Mouse (Mus musculus) CD4-positive helper T cell, adult 2 months (primary cell): Measurements from ENCODE around the gene Sel1l3.

Experiments
- DNase-seq: peaks from one replicate; pipeline ENCODE4 v3.0.0-alpha.2; 2012; ENCODE audit warnings: low read depth, missing footprints, low spot score

Gene Sel1l3

GRCm38 (mm10) chr5:53212782-53213710 lies 681 bp downstream of the Sel1l3 start:
- DNase-seq, result no peak

- DNase-seq, result no peak
These were observed 1.5 kb downstream of the Sel1l3 start for GRCm38 (mm10) chr5:53212087-53212781.

DNA sequence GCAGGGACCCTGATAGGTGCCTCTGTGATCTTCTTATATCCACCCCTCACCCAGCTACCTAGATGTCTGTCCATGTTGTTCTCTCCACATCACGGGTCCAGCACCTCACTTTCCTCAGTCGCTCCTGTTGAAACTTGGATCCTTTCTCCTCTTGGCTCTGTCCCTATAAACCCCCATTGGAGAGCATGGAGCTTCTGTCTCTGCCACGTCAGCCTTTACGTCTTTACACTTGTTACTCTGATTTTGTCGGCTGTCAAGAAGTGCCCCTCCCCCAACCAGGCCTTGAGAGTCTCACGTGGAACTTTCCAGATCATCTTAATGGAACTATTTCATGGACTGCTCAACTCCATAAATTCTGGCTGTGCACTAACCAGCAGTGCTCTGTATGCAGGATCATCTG lies 2.5 kb downstream of the Sel1l3 start:
- no peak for DNase-seq

- DNase-seq, result no peak
These were observed 3.2 kb downstream of the Sel1l3 start for GRCm38 (mm10) chr5:53210481-53210880.

DNA sequence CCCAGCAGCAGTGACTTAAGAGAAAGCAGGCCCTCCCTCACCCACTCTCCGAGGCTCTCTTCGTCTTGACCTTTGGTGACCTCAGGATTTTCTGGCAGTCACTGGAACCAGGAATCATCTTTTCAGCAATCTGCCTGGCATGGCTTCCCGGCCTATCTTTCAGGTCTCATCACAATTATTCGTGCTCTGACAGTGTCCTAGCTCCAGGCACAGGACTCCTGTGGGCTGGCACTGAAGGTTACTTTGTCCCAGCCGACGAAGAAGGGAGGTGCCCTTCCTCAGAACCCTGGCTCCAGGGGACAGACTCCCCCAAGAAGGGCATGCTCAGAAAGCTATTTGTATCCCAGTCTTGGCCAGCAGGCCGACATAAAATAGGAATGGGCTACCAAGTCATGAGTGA lies 4.0 kb downstream of the Sel1l3 start:
- DNase-seq, result no peak

GRCm38 (mm10) chr5:53208731-53209130 lies 5.0 kb downstream of the Sel1l3 start:
- DNase-seq, result no peak

GRCm38 (mm10) chr5:53206575-53206974 lies 7.2 kb downstream of the Sel1l3 start:
- DNase-seq, result no peak

GRCm38 (mm10) chr5:53202748-53203147 lies 11.0 kb downstream of the Sel1l3 start:
- DNase-seq, result no peak

DNA sequence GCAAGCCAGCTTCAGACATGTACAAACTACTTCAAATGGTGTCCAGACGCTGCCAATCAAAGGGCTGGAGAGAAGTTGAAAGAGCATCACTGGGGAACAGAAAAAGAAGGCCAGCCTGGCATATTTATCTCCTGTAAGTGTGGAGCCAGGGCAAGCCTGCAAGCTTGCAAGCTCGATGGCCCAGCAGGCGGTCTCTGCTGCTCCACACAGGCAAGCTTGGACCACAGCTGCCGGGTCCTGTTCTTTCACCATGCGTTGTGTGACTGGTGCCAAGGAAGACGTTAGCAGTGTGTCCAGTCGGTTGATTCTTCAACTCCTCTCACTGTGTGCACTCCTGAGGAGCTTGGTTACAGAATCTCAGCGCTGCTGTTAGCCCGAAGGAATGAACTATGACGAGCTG lies 12.9 kb downstream of the Sel1l3 start:
- no peak for DNase-seq

- no peak for DNase-seq
These were observed 15.3 kb downstream of the Sel1l3 start for GRCm38 (mm10) chr5:53198408-53198807.

GRCm38 (mm10) chr5:53196387-53197088 lies 17.2 kb downstream of the Sel1l3 start:
- DNase-seq, result no peak

- DNase-seq, result no peak
These were observed 18.9 kb downstream of the Sel1l3 start for GRCm38 (mm10) chr5:53194841-53195240.

GRCm38 (mm10) chr5:53194421-53194820 lies 19.3 kb downstream of the Sel1l3 start:
- no peak for DNase-seq

- DNase-seq, result no peak
These were observed 20.4 kb downstream of the Sel1l3 start for GRCm38 (mm10) chr5:53193092-53194030.

GRCm38 (mm10) chr5:53188608-53189007 lies 25.1 kb downstream of the Sel1l3 start:
- DNase-seq, result no peak

- DNase-seq, result no peak
These were observed 26.5 kb downstream of the Sel1l3 start for GRCm38 (mm10) chr5:53187245-53187644.

DNA sequence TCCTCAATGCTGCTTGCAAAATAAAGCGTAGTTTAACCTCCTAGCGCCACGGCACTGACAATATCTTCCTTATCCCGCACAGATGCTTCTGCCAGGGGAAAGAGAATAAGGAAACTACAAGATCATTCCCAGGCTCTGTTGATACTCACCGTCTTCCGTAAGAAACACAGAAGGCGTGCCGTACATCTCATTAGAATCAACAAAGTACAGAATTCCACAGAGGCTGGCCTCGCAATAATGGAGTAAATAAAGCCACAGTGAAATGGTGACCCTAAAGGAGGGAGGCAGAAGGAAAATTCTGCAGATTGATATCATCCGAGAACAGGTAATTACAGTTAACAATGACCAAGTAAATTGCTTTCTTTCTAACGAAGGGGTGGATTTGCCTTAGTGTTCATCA lies 27.9 kb downstream of the Sel1l3 start:
- no peak for DNase-seq

- DNase-seq, result no peak
These were observed 33.8 kb downstream of the Sel1l3 start for GRCm38 (mm10) chr5:53179965-53180364.

DNA sequence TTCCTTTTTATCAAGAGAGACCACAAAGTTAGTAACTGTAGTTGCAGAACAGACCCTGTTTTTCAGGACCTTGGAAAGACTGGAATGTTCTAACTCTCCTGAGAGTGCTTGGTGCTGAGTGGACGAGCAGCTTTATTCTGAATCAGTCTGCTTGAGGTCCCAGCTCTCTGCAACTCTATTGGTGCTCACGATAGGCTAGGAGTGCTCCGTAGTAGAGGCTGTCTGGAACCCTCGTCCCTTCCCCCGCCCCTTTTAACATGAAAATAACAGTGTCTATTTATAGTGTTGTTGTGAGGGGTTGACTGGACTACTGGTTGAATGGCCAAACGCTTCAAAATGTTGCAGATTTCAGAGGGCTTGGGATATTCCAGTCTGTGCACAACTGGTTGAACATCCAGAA lies 37.0 kb downstream of the Sel1l3 start:
- no peak for DNase-seq

DNA sequence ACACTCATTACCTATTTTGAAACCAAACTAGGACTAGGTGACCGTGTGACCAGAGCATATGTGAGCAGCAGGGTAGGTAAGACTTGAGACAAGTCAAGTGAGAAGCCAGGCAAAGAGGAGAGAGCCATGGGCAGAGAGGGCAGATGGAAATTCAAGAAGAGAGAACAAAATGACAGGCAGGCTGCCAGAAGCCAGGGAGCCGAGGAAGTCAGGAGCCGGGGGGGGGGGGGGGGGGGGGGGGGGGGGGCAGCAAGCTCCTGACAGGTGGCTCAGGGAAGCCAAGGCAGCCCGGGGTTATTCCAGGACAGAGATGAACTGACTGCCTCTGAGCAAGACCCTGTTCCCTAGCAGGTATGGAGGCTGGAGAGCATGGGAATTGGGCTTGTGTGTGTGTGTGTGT lies 37.7 kb downstream of the Sel1l3 start:
- no peak for DNase-seq

DNA sequence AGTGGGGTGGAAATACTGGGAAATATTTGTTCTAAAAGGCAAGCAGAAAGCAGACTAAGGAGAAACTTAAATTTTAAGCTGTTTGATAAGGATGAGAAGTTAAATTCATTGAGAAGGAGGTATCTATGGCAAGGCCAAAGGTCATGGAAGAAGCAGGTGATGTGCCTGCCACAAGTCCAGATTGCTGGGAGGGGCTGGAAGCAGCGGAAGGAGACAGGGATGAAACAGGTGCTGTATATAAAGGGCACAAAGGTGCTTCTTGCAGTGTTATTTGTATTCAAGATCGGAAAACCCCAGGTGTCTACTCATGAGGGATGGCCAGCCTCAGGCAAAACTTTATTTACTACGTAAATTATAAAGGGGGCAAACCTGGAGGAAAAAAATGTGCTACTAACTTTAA lies 38.5 kb downstream of the Sel1l3 start:
- no peak for DNase-seq
